Mouse (Mus musculus) liver, adult 2 months (tissue): ENCODE measurements around the gene Ufc1. TPM values are rescaled to one million over a fixed set of nuclear protein-coding genes. Genes with fewer than 3 reads are reported as not detected.
A peak's percentile ranks its signal among the peaks of the same experiment; 100 is the strongest.

ENCODE experiments used
- DNase-seq: peaks from one replicate; pipeline ENCODE4 v3.0.0-alpha.2; 2011; ENCODE audit warnings: low read depth, low spot score; ENCODE audit errors: extremely low read depth
- H3K27ac ChIP-seq: fragments of 200-500 bp; replicated peaks from 2 replicates; pipeline ENCODE4 v1.5.1; 2012; ENCODE audit warnings: low read depth, mild to moderate bottlenecking, control low read depth, inconsistent platforms, low read length; ENCODE audit not compliant: insufficient read depth
- H3K27me3 ChIP-seq: fragments of 200-500 bp; 2 replicates; pipeline ENCODE4 v1.6.1; 2012; ENCODE audit warnings: mild to moderate bottlenecking, moderate library complexity, low read length, inconsistent platforms; ENCODE audit not compliant: control insufficient read depth, insufficient read depth
- H3K36me3 ChIP-seq: fragments of 200-500 bp; 2 replicates; pipeline ENCODE4 v1.6.1; 2012; ENCODE audit warnings: low read length, inconsistent platforms; ENCODE audit not compliant: control insufficient read depth, insufficient read depth
- H3K4me1 ChIP-seq: fragments of 200-500 bp; 2 replicates; pipeline ENCODE4 v1.6.1; 2011; ENCODE audit warnings: low read length; ENCODE audit not compliant: control insufficient read depth, insufficient read depth
- H3K4me3 ChIP-seq: fragments of 200-500 bp; 2 replicates; pipeline ENCODE4 v1.5.1; 2011; ENCODE audit warnings: low read depth, mild to moderate bottlenecking, control low read depth, low read length, moderate library complexity; ENCODE audit not compliant: insufficient read depth
- H3K79me2 ChIP-seq: fragments of 200-500 bp; 2 replicates; pipeline ENCODE4 v1.6.1; 2012; ENCODE audit warnings: inconsistent platforms, mild to moderate bottlenecking, low read length, moderate library complexity; ENCODE audit not compliant: control insufficient read depth, insufficient read depth
- H3K9ac ChIP-seq: fragments of 200-500 bp; 2 replicates; pipeline ENCODE4 v1.6.1; 2012; ENCODE audit warnings: low read depth, mild to moderate bottlenecking, control low read depth, inconsistent platforms, low read length
- CTCF ChIP-seq: fragments of 200-500 bp; IDR thresholded peaks from 2 replicates; pipeline ENCODE4 v1.5.1; 2011; ENCODE audit warnings: low read depth, low read length, control low read depth
- POLR2A ChIP-seq: fragments of 200-500 bp; IDR thresholded peaks from 2 replicates; pipeline ENCODE4 v1.6.1; 2011; ENCODE audit warnings: low read length, control low read depth; ENCODE audit not compliant: insufficient read depth; ENCODE audit errors: extremely low read depth
- WGBS: fragments of 180-500 bp; shearing (Covaris S2); methylation state at CpG from one replicate; pipeline ENCODE4 v1.1.7; 2018; 5-methylcytosine and 5-hydroxymethylcytosine counted together
- polyA plus RNA-seq: library from polyadenylated mRNA; depleted of rRNA; stranded (reverse); fragments of >200 nt; gene quantifications from 2 replicates; pipeline ENCODE4 v1.2.3, GENCODE M21; 2012
- total RNA-seq: library from RNA; depleted of rRNA; stranded (reverse); fragments of >200 nt; gene quantifications from 2 replicates; pipeline ENCODE4 v1.2.3, GENCODE M21; 2014

Gene Ufc1
- total and polyA plus RNA-seq, 2 experiments = 30.3 to 103 TPM

DNA sequence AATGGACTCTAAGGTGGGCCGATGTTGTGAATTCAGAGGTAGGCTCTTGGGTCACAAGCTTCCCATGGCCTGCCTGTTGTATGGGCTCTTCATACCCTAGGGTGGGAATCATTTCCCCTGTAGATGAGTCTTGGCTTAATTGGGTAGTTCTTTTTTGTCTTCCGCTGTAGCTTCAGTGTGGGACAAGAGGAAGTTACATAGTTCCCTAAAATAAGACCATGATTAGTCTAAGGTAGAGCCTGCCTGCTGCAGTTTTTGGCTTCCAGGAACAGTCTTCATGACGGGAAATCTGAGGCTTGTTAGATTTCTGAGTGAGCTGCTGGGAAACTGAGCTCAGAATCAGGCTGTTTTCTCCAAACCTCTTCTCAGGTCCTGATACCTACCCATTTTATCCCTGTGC lies 22.7 kb downstream of the Ufc1 start:
- peaks cover 5% of the 10 kb centered on the region; the same call in 1 of the 2 replicates for H3K4me1 ChIP-seq
- 90% methylated on average over 3 of the region's 3 CpGs for WGBS
- H3K4me3 ChIP-seq = no peak overlapping the region
- H3K9ac ChIP-seq = no peak overlapping the region
- no peak for DNase-seq
- no peaks in the 10 kb centered on the region for H3K27me3 ChIP-seq
- no peak for TF ChIP-seq CTCF
- no peak for TF ChIP-seq POLR2A
- no peak overlapping the region for H3K27ac ChIP-seq
- H3K36me3 ChIP-seq = peaks cover 17% of the 10 kb centered on the region; the same call in 1 of the 2 replicates
- H3K79me2 ChIP-seq = no peaks in the 10 kb centered on the region

- Histone ChIP-seq H3K36me3 (peaks cover 16% of the 10 kb centered on the region; the same call in 1 of the 2 replicates), H3K4me1 (peaks cover 5% of the 10 kb centered on the region; the same call in 1 of the 2 replicates), H3K27ac (no peak overlapping the region), H3K9ac (no peak overlapping the region), H3K79me2 (no peaks in the 10 kb centered on the region), H3K27me3 (no peaks in the 10 kb centered on the region), H3K4me3 (no peak overlapping the region)
- no peak for DNase-seq
- 76% methylated on average over 10 of the region's 10 CpGs for WGBS
- TF ChIP-seq CTCF (no peak), POLR2A (no peak)
Observed at GRCm38 (mm10) chr1:171271622-171272021, 23.2 kb downstream of the Ufc1 start.

DNA sequence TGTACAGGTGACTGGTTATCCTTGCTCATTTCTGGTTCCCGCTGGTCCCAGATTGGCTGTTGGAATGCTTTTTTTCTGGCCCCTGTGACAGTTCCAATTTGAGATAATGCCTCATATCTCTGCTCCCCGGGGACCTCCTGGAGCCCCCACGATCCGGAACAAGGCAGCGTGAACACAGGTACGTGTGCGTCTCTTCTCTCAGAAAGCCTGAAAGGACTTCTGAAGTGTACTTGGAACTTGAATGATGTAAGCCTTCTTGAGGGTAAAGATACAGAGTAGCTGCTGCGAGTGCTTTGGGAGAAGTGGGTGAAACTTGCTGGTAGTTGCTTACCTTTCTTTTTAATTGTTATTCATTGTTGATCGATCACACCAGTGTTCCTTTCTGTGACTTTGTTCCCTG lies 23.6 kb downstream of the Ufc1 start:
- TF ChIP-seq CTCF = no peak
- no peak for TF ChIP-seq POLR2A
- DNase-seq = no peak
- Histone ChIP-seq H3K4me3 (peak overlapping the region; percentile 91; the same call in 1 of the 2 replicates), H3K27me3 (no peaks in the 10 kb centered on the region), H3K36me3 (peaks cover 16% of the 10 kb centered on the region; the same call in 1 of the 2 replicates), H3K27ac (no peak overlapping the region), H3K4me1 (peaks cover 5% of the 10 kb centered on the region; the same call in 1 of the 2 replicates), H3K79me2 (no peaks in the 10 kb centered on the region), H3K9ac (peak overlapping the region; percentile 19; the same call in 1 of the 2 replicates)
- 64% methylated on average over 9 of the region's 9 CpGs for WGBS

DNA sequence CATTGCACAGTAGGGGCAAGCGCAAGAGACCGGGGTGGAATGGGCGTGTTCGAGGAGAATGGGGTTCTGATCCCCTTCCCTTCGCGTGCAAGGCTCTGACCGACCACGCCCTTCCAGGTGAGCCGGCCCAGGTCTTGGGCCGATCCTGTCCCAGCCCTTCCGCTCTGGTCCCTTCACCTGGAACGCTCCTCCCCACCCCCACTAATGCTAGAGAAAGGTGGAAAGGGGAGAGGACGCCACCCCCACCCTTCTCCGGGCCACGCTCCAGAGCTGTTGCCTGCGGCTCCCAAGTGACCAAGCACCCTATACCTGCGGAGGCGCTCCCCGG lies 24.3 kb downstream of the Ufc1 start:
- H3K79me2 ChIP-seq = no peaks in the 10 kb centered on the region

DNA sequence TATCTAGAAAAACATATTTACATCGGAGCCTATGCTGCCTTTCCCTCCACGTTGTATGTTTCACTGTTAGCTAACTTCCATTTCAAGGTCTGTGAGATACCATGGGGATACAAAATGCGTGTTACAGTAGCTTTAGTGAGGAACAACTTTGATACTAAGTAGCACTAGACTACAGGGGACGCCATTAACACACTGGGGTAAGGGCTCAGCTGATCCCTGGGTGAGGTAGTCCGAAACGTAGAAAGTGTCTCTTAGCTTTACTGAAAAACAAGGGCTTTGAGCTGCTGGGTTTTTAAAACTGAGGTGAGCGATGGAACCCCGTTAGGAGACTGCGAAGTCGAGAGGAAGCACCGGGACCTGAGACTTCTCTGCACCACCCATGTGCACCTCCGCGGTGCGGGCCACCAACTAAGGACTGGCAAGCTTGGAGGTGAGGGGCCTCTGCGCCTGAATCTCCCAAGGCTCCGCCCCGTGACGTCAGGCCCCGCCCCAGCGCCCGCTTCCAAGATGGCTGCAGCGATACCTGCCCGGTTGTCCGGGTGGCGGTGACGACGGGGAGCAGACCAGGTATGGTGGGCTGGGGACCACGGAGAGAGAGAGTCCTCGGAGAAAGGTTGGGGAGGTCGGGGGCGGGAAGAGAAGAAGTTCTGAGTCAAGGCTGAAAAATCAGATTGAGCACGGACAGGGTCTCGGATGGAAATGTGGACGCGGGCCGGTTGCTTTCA lies 24.8 kb downstream of the Ufc1 start, which contains the start of gene B4galt3:
TSS of gene B4galt3 (plus strand) at position 481 of the 725 bp plus-strand sequence.
- H3K9ac ChIP-seq = peak within 1 kb of the TSS; percentile 81
- 6% methylated on average over 36 of the region's 36 CpGs for WGBS
- peak within 1 kb of the TSS; percentile 91 for H3K4me3 ChIP-seq
- peak within 1 kb of the TSS; percentile 49 for H3K27ac ChIP-seq
- no peaks in the 10 kb centered on the region for H3K79me2 ChIP-seq
- no peaks in the 10 kb centered on the region for H3K27me3 ChIP-seq
- peaks cover 7% of the 10 kb centered on the region; the same call in 1 of the 2 replicates for H3K36me3 ChIP-seq
- H3K4me1 ChIP-seq = peaks cover 5% of the 10 kb centered on the region; the same call in 1 of the 2 replicates
- peak; percentile 65 for DNase-seq
- peak; percentile 96 for TF ChIP-seq POLR2A
- no peak for TF ChIP-seq CTCF

More for the DNA sequence above, 24.3 kb downstream of the Ufc1 start:
- DNase-seq = no peak
- whole genome bisulfite sequencing = 1% methylated on average over 19 of the region's 19 CpGs
- Histone ChIP-seq H3K4me3 (peak overlapping the region; percentile 91), H3K36me3 (peaks cover 11% of the 10 kb centered on the region; the same call in 1 of the 2 replicates), H3K27ac (peak overlapping the region; percentile 49), H3K9ac (peak overlapping the region; percentile 81), H3K4me1 (peaks cover 5% of the 10 kb centered on the region; the same call in 1 of the 2 replicates), H3K27me3 (no peaks in the 10 kb centered on the region)
- TF ChIP-seq POLR2A (no peak), CTCF (no peak)

DNA sequence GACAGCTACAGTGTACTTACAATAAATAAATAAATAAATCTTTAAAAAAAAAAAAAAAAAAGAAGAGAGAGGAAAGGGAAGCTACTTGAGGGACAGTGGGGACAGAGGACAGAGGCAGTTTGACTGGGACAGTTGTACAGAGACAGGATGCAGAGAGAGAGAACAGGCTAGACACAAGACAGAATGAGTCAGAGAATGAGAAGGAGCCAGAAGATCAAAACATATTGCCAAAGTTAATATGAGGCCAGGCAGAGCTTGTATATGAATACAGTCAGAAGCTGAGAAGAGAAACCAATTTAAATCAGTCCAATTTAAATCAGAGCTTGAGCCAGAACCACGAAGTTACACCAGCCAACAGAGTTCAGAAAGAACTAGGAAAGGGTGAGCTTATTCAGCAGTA lies 26.5 kb downstream of the Ufc1 start:
- Histone ChIP-seq H3K36me3 (0 out of 2 replicates have a peak, but pooled peaks cover 2% of the 10 kb centered on the region), H3K79me2 (no peaks in the 10 kb centered on the region), H3K4me1 (peaks cover 5% of the 10 kb centered on the region; the same call in 1 of the 2 replicates), H3K4me3 (no peak overlapping the region), H3K27ac (no peak overlapping the region), H3K27me3 (no peaks in the 10 kb centered on the region), H3K9ac (no peak overlapping the region)
- 45% methylated on average over 1 of the region's 1 CpGs for WGBS
- DNase-seq = no peak
- TF ChIP-seq CTCF (no peak), POLR2A (no peak)
